Mouse (Mus musculus) spleen, adult 2 months (tissue): ENCODE data around the gene E030018B13Rik. TPM values are rescaled to one million over a fixed set of nuclear protein-coding genes. Genes with fewer than 3 reads are reported as not detected.

Experiments
- DNase-seq, 2 experiments: peaks; one replicate each; pipeline versions ENCODE4 v3.0.0 to v3.0.0-alpha.2; 2012 to 2021; ENCODE audit warnings: low spot score in 2 of 2, low read depth in 1 of 2
- H3K27ac ChIP-seq: fragments of 200-500 bp; 2 replicates; pipeline ENCODE4 v1.5.1; 2012; ENCODE audit warnings: low read length, inconsistent platforms; ENCODE audit not compliant: insufficient read depth
- H3K27me3 ChIP-seq: fragments of 200-500 bp; 2 replicates; pipeline ENCODE4 v1.6.1; 2012; ENCODE audit warnings: mild to moderate bottlenecking, moderate library complexity, low read length, inconsistent platforms; ENCODE audit not compliant: control insufficient read depth, insufficient read depth
- H3K36me3 ChIP-seq: fragments of 200-500 bp; 2 replicates; pipeline ENCODE4 v1.6.1; 2012; ENCODE audit warnings: mild to moderate bottlenecking, low read length, inconsistent platforms; ENCODE audit not compliant: control insufficient read depth, insufficient read depth
- H3K4me1 ChIP-seq: fragments of 200-500 bp; 2 replicates; pipeline ENCODE4 v1.6.1; 2011; ENCODE audit warnings: inconsistent platforms; ENCODE audit not compliant: control insufficient read depth, insufficient read depth, insufficient read length
- H3K4me3 ChIP-seq: fragments of 200-500 bp; 2 replicates; pipeline ENCODE4 v1.5.1; 2011; ENCODE audit warnings: mild to moderate bottlenecking, inconsistent platforms; ENCODE audit not compliant: insufficient read depth, insufficient read length; ENCODE audit errors: extremely low read depth
- CTCF ChIP-seq: fragments of 200-500 bp; IDR thresholded peaks from 2 replicates; pipeline ENCODE4 v1.5.1; 2011; ENCODE audit warnings: mild to moderate bottlenecking, inconsistent platforms; ENCODE audit not compliant: insufficient read depth, insufficient read length, insufficient replicate concordance; ENCODE audit errors: extremely low read depth
- POLR2A ChIP-seq: fragments of 200-500 bp; IDR thresholded peaks from 2 replicates; pipeline ENCODE4 v1.6.1; 2011; ENCODE audit warnings: low read depth, low read length, inconsistent platforms
- WGBS: fragments of 180-500 bp; shearing (Covaris S2); methylation state at CpG from one replicate; pipeline ENCODE4 v1.1.7; 2018; 5-methylcytosine and 5-hydroxymethylcytosine counted together
- polyA plus RNA-seq: library from polyadenylated mRNA; depleted of rRNA; stranded (reverse); fragments of >200 nt; gene quantifications from 2 replicates; pipeline ENCODE4 v1.2.3, GENCODE M21; 2012

E030018B13Rik gene
- polyA plus RNA-seq, 1 experiment, result not detected

DNA sequence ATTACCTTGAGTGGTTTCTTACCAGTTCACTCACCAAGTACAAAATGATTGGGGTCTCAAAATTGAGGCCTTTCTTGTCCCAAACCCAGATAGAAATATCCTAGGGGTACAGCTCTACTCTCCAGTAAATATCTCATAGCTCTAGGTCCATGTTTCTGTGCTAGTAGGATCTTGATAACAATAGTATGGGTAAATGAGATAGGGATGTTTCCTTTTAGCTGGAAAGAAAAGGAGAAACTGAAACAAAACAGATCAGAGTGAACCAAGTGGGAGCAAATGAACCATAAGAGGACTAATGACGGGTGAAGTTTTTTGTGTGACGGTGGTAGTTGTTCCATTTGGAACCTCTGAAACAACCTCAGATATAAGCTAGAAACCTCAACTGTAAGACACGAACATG is 24.4 kb downstream of the E030018B13Rik start:
- H3K36me3 ChIP-seq, result no peaks in the 10 kb centered on the region
- no peak overlapping the region for H3K4me3 ChIP-seq
- no peak for TF ChIP-seq CTCF
- TF ChIP-seq POLR2A, result no peak
- H3K4me1 ChIP-seq, result peaks cover 13% of the 10 kb centered on the region; the same call in 1 of the 2 replicates
- no peak overlapping the region for H3K27ac ChIP-seq
- 24% methylated on average over 3 of the region's 3 CpGs for WGBS
- H3K27me3 ChIP-seq, result no peaks in the 10 kb centered on the region
- DNase-seq, result no peak

DNA sequence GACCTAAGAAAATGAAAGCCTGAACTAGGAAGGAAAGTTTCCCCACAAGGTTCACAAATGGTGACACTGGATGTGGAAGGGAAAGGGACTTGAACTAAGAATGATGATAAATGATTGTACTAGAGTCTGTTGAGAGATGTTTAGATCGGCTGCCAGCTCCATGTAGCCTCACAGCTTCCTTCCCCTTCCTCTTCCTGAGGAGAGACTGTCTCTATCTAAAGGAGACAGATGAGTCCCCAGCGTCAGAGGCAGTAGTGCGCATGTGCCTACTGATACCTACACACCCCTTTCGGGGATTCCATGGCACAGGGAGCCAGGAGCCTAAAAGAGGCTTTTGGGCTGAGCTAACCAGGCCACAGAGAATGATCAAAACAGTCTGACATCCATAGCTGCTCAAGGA is 24.8 kb downstream of the E030018B13Rik start:
- DNase-seq, result no peak
- Histone ChIP-seq H3K27ac (no peak overlapping the region), H3K4me1 (peaks cover 13% of the 10 kb centered on the region; the same call in 1 of the 2 replicates), H3K4me3 (no peak overlapping the region), H3K27me3 (no peaks in the 10 kb centered on the region), H3K36me3 (no peaks in the 10 kb centered on the region)
- WGBS, result 32% methylated on average over 4 of the region's 4 CpGs
- TF ChIP-seq CTCF, result no peak
- no peak for TF ChIP-seq POLR2A

DNA sequence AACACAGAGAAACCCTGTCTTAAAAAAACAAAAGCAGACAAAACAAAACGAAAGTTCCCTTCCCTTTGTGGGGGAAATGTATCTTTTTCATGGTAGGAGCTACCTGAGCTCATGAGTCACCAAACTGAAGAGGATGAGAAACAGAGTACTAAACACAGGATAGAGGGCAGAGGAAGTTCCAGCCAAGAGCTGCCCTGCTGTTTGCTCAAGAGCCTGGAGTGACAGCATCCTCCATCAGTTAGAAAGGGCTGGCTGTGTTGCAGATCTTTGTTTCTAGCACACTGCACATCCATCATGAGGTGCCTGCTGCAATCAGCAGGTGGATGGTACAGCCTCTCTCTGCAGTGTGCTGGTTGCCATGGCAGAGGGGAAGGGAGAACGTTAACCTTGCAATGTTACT is 27.3 kb downstream of the E030018B13Rik start:
- Histone ChIP-seq H3K36me3 (no peaks in the 10 kb centered on the region), H3K4me1 (peaks cover 13% of the 10 kb centered on the region; the same call in 1 of the 2 replicates), H3K27ac (no peak overlapping the region), H3K27me3 (no peaks in the 10 kb centered on the region), H3K4me3 (no peak overlapping the region)
- WGBS, result 69% methylated on average over 2 of the region's 2 CpGs
- DNase-seq, result no peak
- no peak for TF ChIP-seq POLR2A
- no peak for TF ChIP-seq CTCF

DNA sequence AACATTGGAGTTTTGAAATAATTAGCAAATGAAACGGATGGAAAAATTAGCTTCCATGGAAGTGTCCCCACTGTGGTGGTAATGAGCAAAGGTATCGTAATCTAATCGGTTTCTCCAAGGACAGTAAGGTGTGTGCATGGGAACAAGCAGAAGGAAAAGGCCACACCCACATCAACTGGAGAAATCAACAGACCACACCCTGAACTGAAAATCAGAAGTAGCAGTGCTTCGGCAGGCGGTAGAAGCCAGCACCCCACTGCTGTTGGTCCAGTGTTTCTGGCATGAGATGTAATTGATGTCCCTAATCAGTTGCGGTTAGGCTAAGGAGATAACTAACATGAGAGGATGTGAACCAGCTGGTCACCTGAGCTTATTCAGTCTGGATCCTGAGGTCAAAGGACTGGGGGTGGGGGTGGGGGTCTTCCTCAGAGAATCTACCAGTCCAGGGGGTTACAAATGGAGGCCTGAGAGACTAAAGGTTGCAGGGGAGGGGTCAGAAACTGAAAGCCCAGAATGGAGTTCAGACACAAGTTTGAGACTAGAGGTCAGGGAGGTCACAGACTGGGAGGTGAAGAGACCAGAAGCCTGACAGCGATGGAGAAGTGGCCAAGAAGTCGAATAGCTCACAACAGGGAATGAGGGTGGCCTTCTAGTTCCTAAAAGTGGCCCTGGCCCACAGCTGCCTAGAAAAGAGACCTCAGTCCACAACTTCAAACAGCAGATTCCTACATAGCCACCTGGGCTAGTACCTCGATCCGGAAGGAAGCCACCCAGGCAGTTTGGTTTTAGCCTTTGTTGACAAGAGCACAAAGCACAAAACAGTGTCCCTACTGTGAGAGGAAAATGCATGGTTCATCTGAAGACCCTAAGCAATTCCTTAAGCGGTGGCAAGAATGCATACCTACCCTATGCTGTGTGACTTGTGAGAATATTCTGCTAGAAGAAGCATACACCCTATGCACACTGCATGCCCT is 31.1 kb downstream of the E030018B13Rik start:
- Histone ChIP-seq H3K36me3 (no peaks in the 10 kb centered on the region), H3K4me3 (no peak overlapping the region), H3K27me3 (no peaks in the 10 kb centered on the region), H3K4me1 (peaks cover 14% of the 10 kb centered on the region; the same call in 1 of the 2 replicates), H3K27ac (no peak overlapping the region)
- no peak for TF ChIP-seq CTCF
- no peak for TF ChIP-seq POLR2A
- DNase-seq, result no peak
- 82% methylated on average over 11 of the region's 11 CpGs for WGBS

DNA sequence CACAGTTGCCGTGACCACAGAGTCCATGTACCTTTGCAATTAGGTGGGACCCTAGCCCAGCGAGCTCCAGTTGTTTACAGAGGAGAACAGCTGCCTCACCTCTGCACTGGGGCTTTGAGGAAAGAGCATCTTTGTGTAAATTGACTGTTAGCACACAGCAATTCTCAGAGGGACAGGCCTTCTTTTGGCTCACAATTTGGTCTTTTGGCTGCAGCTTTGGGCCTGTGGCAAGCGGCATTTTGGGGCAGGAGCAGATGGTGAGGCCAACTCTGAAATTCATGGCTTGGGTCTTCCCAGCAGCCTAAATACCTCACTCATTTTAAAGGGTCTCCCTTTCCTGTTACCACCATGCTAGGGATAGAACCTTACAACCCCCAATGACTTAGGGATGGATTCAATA is 32.5 kb downstream of the E030018B13Rik start:
- Histone ChIP-seq H3K27ac (no peak overlapping the region), H3K4me1 (peaks cover 15% of the 10 kb centered on the region; the same call in 1 of the 2 replicates), H3K27me3 (no peaks in the 10 kb centered on the region), H3K4me3 (no peak overlapping the region), H3K36me3 (no peaks in the 10 kb centered on the region)
- no peak for DNase-seq
- 94% methylated on average over 3 of the region's 3 CpGs for WGBS
- no peak for TF ChIP-seq CTCF
- no peak for TF ChIP-seq POLR2A

DNA sequence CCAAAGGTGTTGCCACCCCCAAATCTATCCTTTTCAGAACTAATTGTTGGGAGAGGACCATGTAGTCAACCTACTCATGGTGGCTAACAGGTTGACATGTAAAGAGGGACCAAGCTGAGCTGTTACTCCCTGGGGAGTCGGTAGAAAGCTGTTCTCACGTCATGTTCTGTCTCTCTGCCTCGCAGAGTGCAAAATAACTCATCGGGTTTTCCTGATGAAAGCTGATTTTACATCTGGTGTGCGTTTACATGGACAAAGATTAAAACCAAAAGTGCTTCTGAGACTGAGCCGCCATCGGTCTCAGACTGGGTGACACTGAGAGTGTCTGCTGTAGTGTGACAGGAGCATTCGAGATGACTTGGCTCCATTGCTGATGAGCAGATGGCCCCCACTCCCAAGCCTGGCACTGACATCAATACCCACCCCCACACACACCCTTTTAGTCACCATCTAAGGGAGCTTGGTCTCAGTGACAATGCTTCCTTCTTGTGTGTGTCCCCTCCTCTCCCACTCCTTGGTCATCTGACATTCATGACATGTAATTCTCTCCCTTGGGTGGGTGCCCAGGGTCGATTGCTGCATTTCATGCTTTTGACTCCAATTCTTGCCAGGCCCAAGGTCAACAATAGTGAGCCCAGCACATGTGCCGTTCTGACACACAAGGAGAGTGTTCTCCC is 34.4 kb downstream of the E030018B13Rik start:
- WGBS, result 82% methylated on average over 10 of the region's 10 CpGs
- Histone ChIP-seq H3K27ac (no peak overlapping the region), H3K27me3 (no peaks in the 10 kb centered on the region), H3K4me3 (no peak overlapping the region), H3K4me1 (peaks cover 15% of the 10 kb centered on the region; the same call in 1 of the 2 replicates), H3K36me3 (no peaks in the 10 kb centered on the region)
- DNase-seq, result no peak
- TF ChIP-seq POLR2A (no peak), CTCF (no peak)
